Mouse (Mus musculus) lung, postnatal 36 days (tissue): ENCODE results near the gene Igfbp5.
A peak's percentile ranks its signal among the peaks of the same experiment; 100 is the strongest.

Experiments used
- DNase-seq: peaks from one replicate; pipeline ENCODE4 v3.0.0; 2022; ENCODE audit warnings: mixed read lengths

Igfbp5 gene

GRCm38 (mm10) chr1:72868429-72869215 lies 6.1 kb downstream of the Igfbp5 start:
- DNase-seq, result no peak

- no peak for DNase-seq
Observed at GRCm38 (mm10) chr1:72867346-72867745, 7.3 kb downstream of the Igfbp5 start.

- no peak for DNase-seq
Observed at GRCm38 (mm10) chr1:72866417-72866816, 8.3 kb downstream of the Igfbp5 start.

- DNase-seq, result peak; percentile 57
Observed at GRCm38 (mm10) chr1:72865900-72866299, 8.8 kb downstream of the Igfbp5 start.

- no peak for DNase-seq
Observed at GRCm38 (mm10) chr1:72864272-72864671, 10.4 kb downstream of the Igfbp5 start.

GRCm38 (mm10) chr1:72863692-72864091 lies 11.0 kb downstream of the Igfbp5 start:
- no peak for DNase-seq

GRCm38 (mm10) chr1:72862248-72862647 lies 12.4 kb downstream of the Igfbp5 start:
- DNase-seq, result no peak

- no peak for DNase-seq
Observed at GRCm38 (mm10) chr1:72861702-72862101, 13.0 kb downstream of the Igfbp5 start.

- no peak for DNase-seq
Observed at GRCm38 (mm10) chr1:72860502-72860901, 14.2 kb downstream of the Igfbp5 start.

- no peak for DNase-seq
Observed at GRCm38 (mm10) chr1:72859963-72860362, 14.7 kb downstream of the Igfbp5 start.

- DNase-seq, result no peak
Observed at GRCm38 (mm10) chr1:72858874-72859273, 15.8 kb downstream of the Igfbp5 start.

GRCm38 (mm10) chr1:72858286-72858685 lies 16.4 kb downstream of the Igfbp5 start:
- DNase-seq, result no peak

GRCm38 (mm10) chr1:72857631-72858030 lies 17.1 kb downstream of the Igfbp5 start:
- no peak for DNase-seq

- no peak for DNase-seq
Observed at GRCm38 (mm10) chr1:72857142-72857541, 17.5 kb downstream of the Igfbp5 start.

- DNase-seq, result no peak
Observed at GRCm38 (mm10) chr1:72856209-72856909, 18.3 kb downstream of the Igfbp5 start.

- DNase-seq, result no peak
Observed at GRCm38 (mm10) chr1:72855729-72856128, 19.0 kb downstream of the Igfbp5 start.

- DNase-seq, result peak; percentile 48
Observed at GRCm38 (mm10) chr1:72854337-72855237, 20.1 kb downstream of the Igfbp5 start.

- DNase-seq, result no peak
Observed at GRCm38 (mm10) chr1:72853759-72854158, 20.9 kb downstream of the Igfbp5 start.

GRCm38 (mm10) chr1:72849037-72849436 lies 25.6 kb downstream of the Igfbp5 start:
- DNase-seq, result no peak

GRCm38 (mm10) chr1:72847849-72848380 lies 26.8 kb downstream of the Igfbp5 start:
- DNase-seq, result no peak

GRCm38 (mm10) chr1:72844675-72845074 lies 30.0 kb downstream of the Igfbp5 start:
- no peak for DNase-seq

GRCm38 (mm10) chr1:72842666-72843459 lies 31.8 kb downstream of the Igfbp5 start:
- no peak for DNase-seq
